Mouse (Mus musculus) ES-E14 (cell line): Measurements from ENCODE around the gene Ubxn7.

Experiments
- HCFC1 ChIP-seq: IDR thresholded peaks from 2 replicates; pipeline ENCODE4 v1.6.1; 2012; ENCODE audit warnings: low read length, inconsistent platforms, borderline replicate concordance; ENCODE audit not compliant: insufficient read depth
- ZC3H11A ChIP-seq: IDR thresholded peaks from 2 replicates; pipeline ENCODE4 v1.6.1; 2012; ENCODE audit warnings: low read depth, mild to moderate bottlenecking, inconsistent platforms, low read length, borderline replicate concordance
- ZNF384 ChIP-seq: IDR thresholded peaks from 2 replicates; pipeline ENCODE4 v1.6.1; 2012; ENCODE audit warnings: low read depth, low read length, inconsistent platforms

GRCm38 (mm10) chr16:32282608-32283007 lies 49.4 kb upstream of the Ubxn7 start:
- no peak for TF ChIP-seq ZNF384
- no peak for TF ChIP-seq ZC3H11A
- TF ChIP-seq HCFC1: no peak
